9 mouse cellular contexts compared by ENCODE assay signal in genomic region chr13:112752309-112752975, GRCm38 (mm10). TPM values are rescaled to one million over a fixed set of nuclear protein-coding genes. Genes with fewer than 3 reads are reported as not detected.
DNase-seq lines count a peak whose midpoint lies in the region; ATAC-seq and TF ChIP-seq lines count a peak whose summit lies in the region.
"Had no signal": no experiment of that assay in that cellular context is flagged by ENCODE, and none has a peak within 500 bp of the region (broad histone marks: within the 10 kb centered on the region; RNA-seq: fewer than 3 reads in every experiment).

No protein-coding gene starts in this region.

- H3K36me3 ChIP-seq in heart, embryonic 11.5 days (ENCODE audit: control insufficient read depth, insufficient read depth, low read length), result no peaks in the 10 kb centered on the region
- no peaks in the 10 kb centered on the region for H3K36me3 ChIP-seq in lung, embryonic 16.5 days (ENCODE audit: control insufficient read depth, insufficient read depth, low read length)
- H3K36me3 ChIP-seq in limb, embryonic 12.5 days, result no peaks in the 10 kb centered on the region

- no peak overlapping the region for H3K4me2 ChIP-seq in heart, embryonic 11.5 days
- H3K4me2 ChIP-seq in lung, embryonic 16.5 days (ENCODE audit: low read depth, low read length), result no peak overlapping the region
- H3K4me2 ChIP-seq in limb, embryonic 12.5 days, result no peak overlapping the region
- H3K4me2 ChIP-seq: midbrain, embryonic 11.5 days had no signal

- H3K4me3 ChIP-seq in heart, embryonic 11.5 days (ENCODE audit: low read depth, low read length), result no peak overlapping the region
- H3K4me3 ChIP-seq in lung, embryonic 16.5 days (ENCODE audit: low read length), result no peak overlapping the region
- no peak overlapping the region for H3K4me3 ChIP-seq in lung, adult 2 months (replicated peaks; ENCODE audit: extremely low read depth, low read depth, low read length)
- H3K4me3 ChIP-seq in limb, embryonic 12.5 days (replicated peaks), result no peak overlapping the region

- TF ChIP-seq POLR2A in lung, adult 2 months (IDR thresholded peaks at IDR 0.05; ENCODE audit: borderline replicate concordance, extremely low read depth, low read depth, low read length), result no peak

- intact Hi-C loops in heart, postnatal 14 days (cut with DNase I), result loop anchor here (5.0 kb wide), 2 partner anchors 50 to 75 kb away; partner anchors contain the start of gene Plpp1

- H3K27me3 ChIP-seq in heart, embryonic 11.5 days (ENCODE audit: control insufficient read depth, insufficient read depth, low read length), result no peaks in the 10 kb centered on the region
- H3K27me3 ChIP-seq in lung, embryonic 16.5 days (ENCODE audit: control insufficient read depth, insufficient read depth, low read depth, low read length), result no peaks in the 10 kb centered on the region
- no peaks in the 10 kb centered on the region for H3K27me3 ChIP-seq in limb, embryonic 12.5 days

- ATAC-seq in heart, embryonic 11.5 days (replicated peaks; ENCODE audit: insufficient number of reproducible peaks, low FRiP score, low TSS enrichment), result no peak
- no peak for ATAC-seq in lung, embryonic 16.5 days (ENCODE audit: low read depth)
- ATAC-seq in limb, embryonic 12.5 days (ENCODE audit: insufficient number of reproducible peaks, insufficient read depth, low FRiP score, low TSS enrichment, low read depth), result no peak

- TF ChIP-seq CTCF in lung, adult 2 months (IDR thresholded peaks at IDR 0.05; ENCODE audit: insufficient read depth, low read length), result no peak

- peaks cover 20% of the 10 kb centered on the region for H3K4me1 ChIP-seq in heart, embryonic 11.5 days (ENCODE audit: control insufficient read depth, insufficient read depth, low read length)
- peaks cover 27% of the 10 kb centered on the region for H3K4me1 ChIP-seq in lung, embryonic 16.5 days (replicated peaks; ENCODE audit: control insufficient read depth, insufficient read depth, low read length)
- peaks cover 25% of the 10 kb centered on the region for H3K4me1 ChIP-seq in lung, adult 2 months (ENCODE audit: control insufficient read depth, insufficient read depth, low read length)
- peaks cover 35% of the 10 kb centered on the region for H3K4me1 ChIP-seq in limb, embryonic 12.5 days (replicated peaks)

- H3K9ac ChIP-seq in heart, embryonic 11.5 days (ENCODE audit: low read depth, low read length), result no peak overlapping the region
- H3K9ac ChIP-seq in lung, embryonic 16.5 days (ENCODE audit: low read length), result no peak overlapping the region
- no peak overlapping the region for H3K9ac ChIP-seq in limb, embryonic 12.5 days (replicated peaks)

- H3K27ac ChIP-seq in heart, embryonic 11.5 days (ENCODE audit: low read depth, low read length), result peak overlapping the region; percentile 82
- peak overlapping the region; percentile 69 for H3K27ac ChIP-seq in lung, embryonic 16.5 days (ENCODE audit: low read length)
- peak overlapping the region; percentile 32; the same call in 1 of the 2 replicates for H3K27ac ChIP-seq in limb, embryonic 12.5 days

- WGBS in heart, embryonic 11.5 days (ENCODE audit: insufficient replicate concordance), result 71% methylated on average over 11 of the region's 11 CpGs
- WGBS in lung, embryonic 16.5 days, result 57% methylated on average over 11 of the region's 11 CpGs
- WGBS in lung, adult 2 months, result 38% methylated on average over 11 of the region's 11 CpGs
- WGBS in limb, embryonic 12.5 days, result 61% methylated on average over 11 of the region's 11 CpGs

- no peak for DNase-seq in heart, postnatal 14 days
- DNase-seq in lung, adult 2 months, result no peak
- no peak for DNase-seq in frontal cortex, postnatal 10 days (ENCODE audit: low spot score in 2 of 2)
- DNase-seq in ovary, postnatal 10 days (ENCODE audit: low spot score), result no peak
- DNase-seq in lung, postnatal 14 days, result no peak

- H3K9me3 ChIP-seq in heart, embryonic 11.5 days (replicated peaks; ENCODE audit: control insufficient read depth, low read length), result no peaks in the 10 kb centered on the region
- H3K9me3 ChIP-seq in lung, embryonic 16.5 days (ENCODE audit: control insufficient read depth, low read length), result no peaks in the 10 kb centered on the region
- no peaks in the 10 kb centered on the region for H3K9me3 ChIP-seq in limb, embryonic 12.5 days

RNA-seq across cellular contexts. Expression of gene Plpp1, which starts 48.1 kb away (rescaled TPM):
- polyA plus RNA-seq in heart, embryonic 11.5 days (2014; fragmentation: Nextera tagmentation; extraction: Ambion mirVana), result 37.3 and 41.7 TPM in 2 replicates
- 10 to 100 TPM; 72.5 to 75.2 TPM for total RNA-seq in heart, postnatal 14 days (2021)
- 81.5 and 90.8 TPM in 2 replicates for polyA plus RNA-seq in lung, embryonic 16.5 days (2015; fragmentation: Nextera tagmentation; extraction: Ambion mirVana)
- 171 and 191 TPM in 2 replicates for polyA plus RNA-seq in lung, adult 2 months (2012; rRNA removed)
- 31.5 and 34.0 TPM in 2 replicates for polyA plus RNA-seq in limb, embryonic 12.5 days (2016; fragmentation: Nextera tagmentation; extraction: Ambion mirVana)

Comparison
In these comparisons a context has a peak if more than half of its experiments do, and no peak if none do; other contexts are left out.
1. H3K27ac ChIP-seq: peak in every context shown above with its lines; median percentile 82 in heart, embryonic 11.5 days; 69 in lung, embryonic 16.5 days; 32 in limb, embryonic 12.5 days.